Mouse (Mus musculus): ENCODE measurements at regions not wholly inside any gene's neighbourhood (a gene's known extent, or its start where the extent isn't known, plus 50 kb on each side); places are given as distances from the start of the nearest gene placed in this dataset.

- Histone ChIP-seq H3K4me3 (no peak overlapping the region), H3K27ac (no peak overlapping the region)
- intact Hi-C loops (cut with DNase I): no loop called here
- TF ChIP-seq CTCF (IDR thresholded peaks at IDR 0.05): no peak
- no peak for DNase-seq (ENCODE audit: extremely low spot score in 1 of 2, low spot score in 2 of 2)
Measured at GRCm38 (mm10) chr3:147252226-147252788, 400.1 kb downstream of the Ttll7 start.

GRCm38 (mm10) chr3:147252812-147253211, 400.6 kb downstream of the Ttll7 start:
- Histone ChIP-seq H3K4me3 (no peak overlapping the region), H3K27ac (no peak overlapping the region)
- TF ChIP-seq CTCF (IDR thresholded peaks at IDR 0.05): no peak
- intact Hi-C loops (cut with DNase I): no loop called here
- no peak for DNase-seq (ENCODE audit: extremely low spot score in 1 of 2, low spot score in 2 of 2)

GRCm38 (mm10) chr3:147254454-147254853, 402.3 kb downstream of the Ttll7 start:
- DNase-seq (ENCODE audit: extremely low spot score in 1 of 2, low spot score in 2 of 2): no peak
- no peak overlapping the region for H3K4me3 ChIP-seq
- no peak for TF ChIP-seq CTCF (IDR thresholded peaks at IDR 0.05)
- no peak overlapping the region for H3K27ac ChIP-seq
- intact Hi-C loops (cut with DNase I): no loop called here

- no peak overlapping the region for H3K4me3 ChIP-seq
- no peak for DNase-seq (ENCODE audit: extremely low spot score in 1 of 2, low spot score in 2 of 2)
- H3K27ac ChIP-seq: no peak overlapping the region
- intact Hi-C loops (cut with DNase I): no loop called here
- TF ChIP-seq CTCF (IDR thresholded peaks at IDR 0.05): no peak
Measured at GRCm38 (mm10) chr3:147260958-147261595, 408.9 kb downstream of the Ttll7 start.

GRCm38 (mm10) chr3:147266556-147266955, 414.4 kb downstream of the Ttll7 start:
- no peak for TF ChIP-seq CTCF (IDR thresholded peaks at IDR 0.05)
- H3K27ac ChIP-seq: no peak overlapping the region
- H3K4me3 ChIP-seq: no peak overlapping the region
- intact Hi-C loops (cut with DNase I): no loop called here
- no peak for DNase-seq (ENCODE audit: extremely low spot score in 1 of 2, low spot score in 2 of 2)

GRCm38 (mm10) chr3:147273446-147273845, 421.3 kb downstream of the Ttll7 start:
- DNase-seq (ENCODE audit: extremely low spot score in 1 of 2, low spot score in 2 of 2): no peak
- no peak overlapping the region for H3K27ac ChIP-seq
- intact Hi-C loops (cut with DNase I): no loop called here
- H3K4me3 ChIP-seq: no peak overlapping the region
- TF ChIP-seq CTCF (IDR thresholded peaks at IDR 0.05): no peak

- Histone ChIP-seq H3K4me3 (no peak overlapping the region), H3K27ac (no peak overlapping the region)
- no peak for TF ChIP-seq CTCF (IDR thresholded peaks at IDR 0.05)
- intact Hi-C loops (cut with DNase I): no loop called here
- DNase-seq (ENCODE audit: extremely low spot score in 1 of 2, low spot score in 2 of 2): no peak
Measured at GRCm38 (mm10) chr3:147278602-147279001, 426.4 kb downstream of the Ttll7 start.

- TF ChIP-seq CTCF (IDR thresholded peaks at IDR 0.05): no peak
- intact Hi-C loops (cut with DNase I): no loop called here
- H3K27ac ChIP-seq: no peak overlapping the region
- DNase-seq (ENCODE audit: extremely low spot score in 1 of 2, low spot score in 2 of 2): no peak
- H3K4me3 ChIP-seq: no peak overlapping the region
Measured at GRCm38 (mm10) chr3:147283724-147284123, 431.6 kb downstream of the Ttll7 start.

- H3K27ac ChIP-seq: no peak overlapping the region
- no peak for TF ChIP-seq CTCF (IDR thresholded peaks at IDR 0.05)
- DNase-seq (ENCODE audit: extremely low spot score in 1 of 2, low spot score in 2 of 2): no peak
- intact Hi-C loops (cut with DNase I): no loop called here
- no peak overlapping the region for H3K4me3 ChIP-seq
Measured at GRCm38 (mm10) chr3:147284357-147284756, 432.2 kb downstream of the Ttll7 start.

- DNase-seq (ENCODE audit: extremely low spot score in 1 of 2, low spot score in 2 of 2): no peak
- Histone ChIP-seq H3K4me3 (no peak overlapping the region), H3K27ac (no peak overlapping the region)
- TF ChIP-seq CTCF (IDR thresholded peaks at IDR 0.05): no peak
- intact Hi-C loops (cut with DNase I): no loop called here
Measured at GRCm38 (mm10) chr3:147285496-147285895, 433.3 kb downstream of the Ttll7 start.

- DNase-seq (ENCODE audit: extremely low spot score in 1 of 2, low spot score in 2 of 2): no peak
- no peak overlapping the region for H3K27ac ChIP-seq
- TF ChIP-seq CTCF (IDR thresholded peaks at IDR 0.05): no peak
- no peak overlapping the region for H3K4me3 ChIP-seq
- intact Hi-C loops (cut with DNase I): no loop called here
Measured at GRCm38 (mm10) chr3:147287503-147287902, 435.3 kb downstream of the Ttll7 start.

GRCm38 (mm10) chr3:147291696-147292327, 439.6 kb downstream of the Ttll7 start:
- intact Hi-C loops (cut with DNase I): no loop called here
- Histone ChIP-seq H3K27ac (no peak overlapping the region), H3K4me3 (no peak overlapping the region)
- no peak for TF ChIP-seq CTCF (IDR thresholded peaks at IDR 0.05)
- no peak for DNase-seq (ENCODE audit: extremely low spot score in 1 of 2, low spot score in 2 of 2)

GRCm38 (mm10) chr3:147298065-147298464, 445.9 kb downstream of the Ttll7 start:
- no peak for TF ChIP-seq CTCF (IDR thresholded peaks at IDR 0.05)
- DNase-seq (ENCODE audit: extremely low spot score in 1 of 2, low spot score in 2 of 2): no peak
- Histone ChIP-seq H3K4me3 (no peak overlapping the region), H3K27ac (no peak overlapping the region)
- intact Hi-C loops (cut with DNase I): no loop called here

Data from left cerebral cortex, adult 2 months (tissue).